Mouse (Mus musculus): ENCODE measurements around the gene Klhl29. TPM values are rescaled to one million over a fixed set of nuclear protein-coding genes. Genes with fewer than 3 reads are reported as not detected.
"Not testable (repeated sequence)": the region's sequence is repeated elsewhere in the genome, so short reads cannot be mapped to it uniquely, and the experiment has no call there.

The Klhl29 gene
- polyA plus RNA-seq, 1 experiment, result 0.22 TPM

- H3K4me3 ChIP-seq (replicated peaks; ENCODE audit: control insufficient read depth, low read depth, low read length), result no peak overlapping the region
- no peak overlapping the region for H3K27ac ChIP-seq (ENCODE audit: control insufficient read depth, insufficient read depth, low read depth, low read length, poor library complexity)
- WGBS, result 79% methylated on average over 6 of the region's 6 CpGs
- no peaks in the 10 kb centered on the region for H3K4me1 ChIP-seq (ENCODE audit: control insufficient read depth, insufficient read depth, low read length)
- TF ChIP-seq CTCF (IDR thresholded peaks at IDR 0.05; ENCODE audit: control insufficient read depth, insufficient read depth, low read length), result no peak
- no peak for TF ChIP-seq POLR2A (IDR thresholded peaks at IDR 0.05; ENCODE audit: borderline replicate concordance, control insufficient read depth, low read depth, low read length)
Measured at GRCm38 (mm10) chr12:5345088-5345487, 30.4 kb downstream of the Klhl29 start.

DNA sequence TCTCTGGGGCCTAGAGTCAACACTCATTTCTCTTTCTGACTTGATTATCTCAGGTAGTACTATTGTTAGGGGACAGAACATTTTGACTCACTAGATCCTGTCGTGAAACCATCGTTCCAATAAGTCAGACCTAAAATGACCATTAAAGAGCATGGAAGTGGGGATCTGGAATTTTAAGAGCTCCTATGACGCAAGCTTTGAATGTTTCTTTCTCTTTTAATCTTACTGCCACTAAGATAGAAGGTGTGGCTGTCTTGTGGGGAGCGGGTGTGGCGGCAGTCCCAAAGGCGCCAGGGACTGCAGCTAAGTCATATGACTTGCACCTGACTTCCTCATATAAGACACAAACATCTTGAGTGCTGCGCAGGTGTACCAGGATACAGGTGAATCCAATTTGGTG, 31.0 kb downstream of the Klhl29 start:
- H3K4me1 ChIP-seq (ENCODE audit: control insufficient read depth, insufficient read depth, low read length); H3K27ac ChIP-seq (ENCODE audit: control insufficient read depth, insufficient read depth, low read depth, low read length, poor library complexity); H3K4me3 ChIP-seq (replicated peaks; ENCODE audit: control insufficient read depth, low read depth, low read length): not testable (repeated sequence)
- WGBS, result 86% methylated on average over 6 of the region's 7 CpGs

DNA sequence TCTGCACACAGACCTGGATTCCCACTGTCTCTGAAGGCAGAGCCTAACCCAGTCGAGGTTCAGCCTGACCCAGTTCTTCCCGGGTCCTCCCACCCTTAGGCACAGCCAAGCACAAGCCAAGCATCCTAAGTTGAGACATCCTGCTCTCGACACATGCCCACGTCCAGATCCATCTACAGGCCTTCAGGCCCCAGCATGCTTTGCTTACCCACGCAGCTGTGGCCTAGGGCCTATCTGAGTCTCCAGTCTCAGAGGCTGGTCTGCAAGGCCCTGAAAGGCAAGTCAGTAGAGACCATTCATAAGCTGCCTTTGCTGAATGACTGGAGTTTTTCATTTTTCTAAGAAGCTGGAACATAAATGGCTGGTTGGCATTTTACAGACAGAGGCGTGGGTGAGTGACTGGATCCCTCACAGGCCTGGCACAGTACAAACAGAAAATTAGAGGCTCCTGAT, 35.3 kb downstream of the Klhl29 start:
- 82% methylated on average over 6 of the region's 6 CpGs for WGBS
- no peaks in the 10 kb centered on the region for H3K4me1 ChIP-seq (ENCODE audit: control insufficient read depth, insufficient read depth, low read length)
- H3K4me3 ChIP-seq (replicated peaks; ENCODE audit: control insufficient read depth, low read depth, low read length), result no peak overlapping the region
- TF ChIP-seq CTCF (IDR thresholded peaks at IDR 0.05; ENCODE audit: control insufficient read depth, insufficient read depth, low read length) (no peak), POLR2A (IDR thresholded peaks at IDR 0.05; ENCODE audit: borderline replicate concordance, control insufficient read depth, low read depth, low read length) (no peak)
- no peak overlapping the region for H3K27ac ChIP-seq (ENCODE audit: control insufficient read depth, insufficient read depth, low read depth, low read length, poor library complexity)

GRCm38 (mm10) chr12:5336927-5337712, 38.4 kb downstream of the Klhl29 start:
- 35% methylated on average over 8 of the region's 8 CpGs for WGBS
- no peak for TF ChIP-seq CTCF (IDR thresholded peaks at IDR 0.05; ENCODE audit: control insufficient read depth, insufficient read depth, low read length)
- no peaks in the 10 kb centered on the region for H3K4me1 ChIP-seq (ENCODE audit: control insufficient read depth, insufficient read depth, low read length)
- no peak overlapping the region for H3K4me3 ChIP-seq (replicated peaks; ENCODE audit: control insufficient read depth, low read depth, low read length)
- no peak overlapping the region for H3K27ac ChIP-seq (ENCODE audit: control insufficient read depth, insufficient read depth, low read depth, low read length, poor library complexity)

- TF ChIP-seq POLR2A (IDR thresholded peaks at IDR 0.05; ENCODE audit: borderline replicate concordance, control insufficient read depth, low read depth, low read length) (no peak), CTCF (IDR thresholded peaks at IDR 0.05; ENCODE audit: control insufficient read depth, insufficient read depth, low read length) (no peak)
- Histone ChIP-seq H3K4me1 (ENCODE audit: control insufficient read depth, insufficient read depth, low read length) (no peaks in the 10 kb centered on the region), H3K4me3 (replicated peaks; ENCODE audit: control insufficient read depth, low read depth, low read length) (no peak overlapping the region), H3K27ac (ENCODE audit: control insufficient read depth, insufficient read depth, low read depth, low read length, poor library complexity) (no peak overlapping the region)
- 73% methylated on average over 6 of the region's 6 CpGs for WGBS
Measured at GRCm38 (mm10) chr12:5336331-5336730, 39.2 kb downstream of the Klhl29 start.

GRCm38 (mm10) chr12:5334956-5335355, 40.5 kb downstream of the Klhl29 start:
- TF ChIP-seq CTCF (IDR thresholded peaks at IDR 0.05; ENCODE audit: control insufficient read depth, insufficient read depth, low read length), result no peak
- TF ChIP-seq POLR2A (IDR thresholded peaks at IDR 0.05; ENCODE audit: borderline replicate concordance, control insufficient read depth, low read depth, low read length), result no peak
- Histone ChIP-seq H3K4me1 (ENCODE audit: control insufficient read depth, insufficient read depth, low read length) (no peaks in the 10 kb centered on the region), H3K4me3 (replicated peaks; ENCODE audit: control insufficient read depth, low read depth, low read length) (no peak overlapping the region), H3K27ac (ENCODE audit: control insufficient read depth, insufficient read depth, low read depth, low read length, poor library complexity) (no peak overlapping the region)
- WGBS, result 71% methylated on average over 9 of the region's 9 CpGs

- TF ChIP-seq CTCF (IDR thresholded peaks at IDR 0.05; ENCODE audit: control insufficient read depth, insufficient read depth, low read length) (no peak), POLR2A (IDR thresholded peaks at IDR 0.05; ENCODE audit: borderline replicate concordance, control insufficient read depth, low read depth, low read length) (no peak)
- H3K27ac ChIP-seq (ENCODE audit: control insufficient read depth, insufficient read depth, low read depth, low read length, poor library complexity), result no peak overlapping the region
- H3K4me3 ChIP-seq (replicated peaks; ENCODE audit: control insufficient read depth, low read depth, low read length), result no peak overlapping the region
- 64% methylated on average over 2 of the region's 2 CpGs for WGBS
- no peaks in the 10 kb centered on the region for H3K4me1 ChIP-seq (ENCODE audit: control insufficient read depth, insufficient read depth, low read length)
Measured at GRCm38 (mm10) chr12:5334175-5334574, 41.3 kb downstream of the Klhl29 start.

DNA sequence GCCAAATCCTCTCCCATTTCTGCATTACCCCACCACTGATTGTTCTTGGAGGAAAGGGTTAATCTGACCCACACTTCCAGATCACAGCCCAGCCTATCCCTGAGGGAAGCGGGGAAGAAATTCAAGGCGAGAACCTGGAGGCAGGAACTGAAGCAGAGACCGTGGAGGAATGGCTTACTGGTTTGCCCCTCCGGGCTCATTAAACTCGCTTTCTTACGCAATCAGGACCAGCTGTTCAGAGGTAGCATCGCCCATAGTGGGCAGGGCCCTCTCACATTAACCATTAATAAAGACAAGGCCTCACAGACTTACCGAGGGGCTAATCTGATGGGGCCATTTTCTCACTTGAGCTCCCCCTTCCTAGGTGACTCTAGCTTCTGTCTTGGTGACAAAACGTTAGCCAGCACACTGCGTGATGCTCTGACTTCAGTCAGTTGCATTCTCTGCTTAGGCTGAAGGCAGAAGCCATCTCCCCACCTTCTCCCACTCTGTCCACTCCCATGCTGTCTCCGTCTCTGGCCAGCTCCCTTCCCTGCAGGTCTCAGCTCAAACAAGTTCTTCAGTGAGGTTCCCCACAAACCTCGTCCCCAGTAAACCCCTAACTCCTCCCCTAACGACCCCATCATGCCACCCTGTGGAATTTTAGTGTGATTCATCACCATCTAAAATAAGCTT, 43.5 kb downstream of the Klhl29 start:
- Histone ChIP-seq H3K4me1 (ENCODE audit: control insufficient read depth, insufficient read depth, low read length) (no peaks in the 10 kb centered on the region), H3K27ac (ENCODE audit: control insufficient read depth, insufficient read depth, low read depth, low read length, poor library complexity) (no peak overlapping the region), H3K4me3 (replicated peaks; ENCODE audit: control insufficient read depth, low read depth, low read length) (no peak overlapping the region)
- TF ChIP-seq POLR2A (IDR thresholded peaks at IDR 0.05; ENCODE audit: borderline replicate concordance, control insufficient read depth, low read depth, low read length) (no peak), CTCF (IDR thresholded peaks at IDR 0.05; ENCODE audit: control insufficient read depth, insufficient read depth, low read length) (no peak)
- WGBS, result 66% methylated on average over 13 of the region's 13 CpGs

Measured in bone marrow, adult 2 months (tissue).